ENCODE assay signal across 15 mouse cellular contexts in genomic region chr19:18592919-18593318, GRCm38 (mm10).
"Had no signal": no experiment of that assay in that cellular context is flagged by ENCODE, and none has a peak within 500 bp of the region (broad histone marks: within the 10 kb centered on the region; RNA-seq: fewer than 3 reads in every experiment).

No protein-coding gene starts in this region.

- DNase-seq: kidney, adult 18-20 months; kidney, postnatal 25 days; left cerebral cortex, postnatal 4 days; liver, postnatal 0 days; lung, embryonic 14.5 days; thymus, adult 18-20 months; thymus, postnatal 36 days had no signal

- ATAC-seq: intestine, embryonic 15.5 days; liver, postnatal 0 days had no signal

- H3K9ac ChIP-seq: intestine, embryonic 15.5 days; limb, embryonic 12.5 days; limb, embryonic 15.5 days; liver, embryonic 14.5 days; liver, postnatal 0 days; lung, embryonic 14.5 days; neural tube, embryonic 12.5 days; neural tube, embryonic 15.5 days had no signal

- H3K4me1 ChIP-seq: intestine, embryonic 15.5 days; limb, embryonic 15.5 days; neural tube, embryonic 12.5 days had no signal

- H3K36me3 ChIP-seq: limb, embryonic 12.5 days; neural tube, embryonic 12.5 days; neural tube, embryonic 15.5 days had no signal

- H3K27me3 ChIP-seq: intestine, embryonic 15.5 days; limb, embryonic 12.5 days; limb, embryonic 15.5 days; neural tube, embryonic 12.5 days; neural tube, embryonic 15.5 days had no signal

- H3K4me2 ChIP-seq: intestine, embryonic 15.5 days; limb, embryonic 12.5 days; limb, embryonic 15.5 days; liver, embryonic 11.5 days; lung, embryonic 14.5 days; neural tube, embryonic 12.5 days; neural tube, embryonic 15.5 days had no signal

- H3K9me3 ChIP-seq: intestine, embryonic 15.5 days; limb, embryonic 12.5 days; limb, embryonic 15.5 days; neural tube, embryonic 12.5 days; neural tube, embryonic 15.5 days had no signal

- H3K27ac ChIP-seq: intestine, embryonic 15.5 days; limb, embryonic 12.5 days; limb, embryonic 15.5 days; liver, embryonic 14.5 days; macrophage; neural tube, embryonic 12.5 days; neural tube, embryonic 15.5 days had no signal

- H3K4me3 ChIP-seq: intestine, embryonic 15.5 days; limb, embryonic 12.5 days; limb, embryonic 15.5 days; neural tube, embryonic 12.5 days; neural tube, embryonic 15.5 days had no signal
